18 mouse cellular contexts compared by ENCODE assay signal in the genomic region with DNA sequence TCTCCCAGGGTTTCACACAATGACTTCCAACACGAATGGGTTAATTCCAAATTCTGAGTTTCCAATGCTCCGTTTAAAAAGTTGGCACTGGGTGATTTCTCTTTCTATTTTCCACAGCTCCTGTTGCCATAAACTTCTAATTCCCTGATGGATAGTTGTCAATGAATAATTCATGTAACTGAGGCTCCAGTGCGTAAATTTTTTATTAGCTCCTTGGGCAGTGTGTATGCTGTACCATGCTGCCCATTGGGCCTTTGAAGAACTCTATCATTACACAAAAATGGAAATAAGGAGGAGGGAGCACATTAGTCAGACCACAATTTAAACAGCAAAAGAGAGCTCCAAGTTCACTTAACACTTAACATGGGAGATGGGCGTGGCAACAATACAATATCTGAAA.
"Had no signal": no experiment of that assay in that cellular context is flagged by ENCODE, and none has a peak within 500 bp of the region (broad histone marks: within the 10 kb centered on the region; RNA-seq: fewer than 3 reads in every experiment).

No protein-coding gene starts in this region.

- H3K36me3 ChIP-seq: limb, embryonic 10.5 days; limb, embryonic 13.5 days; liver, embryonic 12.5 days; liver, embryonic 15.5 days; lung, embryonic 15.5 days had no signal

- H3K4me1 ChIP-seq: limb, embryonic 10.5 days; limb, embryonic 13.5 days; liver, embryonic 12.5 days; liver, embryonic 15.5 days; lung, embryonic 15.5 days; megakaryocyte, embryonic 14.5 days had no signal

- H3K4me2 ChIP-seq: limb, embryonic 13.5 days; liver, embryonic 12.5 days; liver, embryonic 15.5 days; lung, embryonic 15.5 days had no signal

- H3K4me3 ChIP-seq: limb, embryonic 10.5 days; limb, embryonic 13.5 days; liver, embryonic 12.5 days; liver, embryonic 15.5 days; lung, embryonic 15.5 days; megakaryocyte, embryonic 14.5 days had no signal

- H3K9me3 ChIP-seq: limb, embryonic 10.5 days; limb, embryonic 13.5 days; liver, embryonic 12.5 days; liver, embryonic 15.5 days; lung, embryonic 15.5 days; megakaryocyte, embryonic 14.5 days had no signal

- ATAC-seq: inflammation-experienced regulatory T-cells, adult 6 months; intestine, embryonic 16.5 days; liver, embryonic 12.5 days had no signal

- H3K27ac ChIP-seq: limb, embryonic 10.5 days; limb, embryonic 13.5 days; liver, embryonic 12.5 days; liver, embryonic 15.5 days; lung, embryonic 15.5 days had no signal

- DNase-seq: kidney, adult 18-20 months; kidney, adult 9 months; kidney, postnatal 14 days; kidney, postnatal 4 days; liver; lung, adult 18-20 months; lung, postnatal 10 days; lung, postnatal 36 days; thymus, adult 18-20 months; thymus, postnatal 36 days had no signal

- H3K27me3 ChIP-seq: limb, embryonic 13.5 days; liver, embryonic 12.5 days; liver, embryonic 15.5 days; lung, embryonic 15.5 days; megakaryocyte, embryonic 14.5 days had no signal

- H3K9ac ChIP-seq: limb, embryonic 13.5 days; liver, embryonic 12.5 days; liver, embryonic 15.5 days; lung, embryonic 15.5 days had no signal
